Mouse (Mus musculus) hindbrain, embryonic 11.5 days (tissue): ENCODE measurements around the gene Ivns1abp. TPM values are rescaled to one million over a fixed set of nuclear protein-coding genes. Genes with fewer than 3 reads are reported as not detected.

Experiments used
- ATAC-seq: fragments of 200-750 bp; cut with Nextera tagmentation; 2 replicates; pipeline ENCODE4 v1.8.0; 2017; ENCODE audit warnings: mild to moderate bottlenecking, moderate TSS enrichment, moderate library complexity; ENCODE audit not compliant: low FRiP score
- DNase-seq: peaks from one replicate; pipeline ENCODE4 v3.0.0-alpha.2; 2015; ENCODE audit warnings: low spot score
- H3K27ac ChIP-seq: fragments of 300-500 bp; sonication (generic); 2 replicates; pipeline ENCODE4 v1.5.1; 2014; ENCODE audit warnings: mild to moderate bottlenecking, low read depth, low read length
- H3K27me3 ChIP-seq: fragments of 300-500 bp; sonication (generic); 2 replicates; pipeline ENCODE4 v1.6.1; 2014; ENCODE audit warnings: mild to moderate bottlenecking, low read length, moderate library complexity, mixed read lengths; ENCODE audit not compliant: control insufficient read depth, insufficient read depth
- H3K36me3 ChIP-seq: fragments of 300-500 bp; sonication (generic); 2 replicates; pipeline ENCODE4 v1.6.1; 2014; ENCODE audit warnings: mild to moderate bottlenecking, low read length, moderate library complexity, mixed read lengths; ENCODE audit not compliant: control insufficient read depth, insufficient read depth
- H3K4me1 ChIP-seq: fragments of 300-500 bp; sonication (generic); replicated peaks from 2 replicates; pipeline ENCODE4 v1.6.1; 2014; ENCODE audit warnings: low read length, mixed read lengths; ENCODE audit not compliant: control insufficient read depth, insufficient read depth
- H3K4me2 ChIP-seq: fragments of 300-500 bp; sonication (generic); replicated peaks from 2 replicates; pipeline ENCODE4 v1.6.1; 2014; ENCODE audit warnings: mild to moderate bottlenecking, low read depth, low read length
- H3K4me3 ChIP-seq: fragments of 300-500 bp; sonication (generic); 2 replicates; pipeline ENCODE4 v1.5.1; 2014; ENCODE audit warnings: low read depth, low read length
- H3K9ac ChIP-seq: fragments of 300-500 bp; sonication (generic); 2 replicates; pipeline ENCODE4 v1.6.1; 2014; ENCODE audit warnings: low read depth, low read length
- H3K9me3 ChIP-seq: fragments of 300-500 bp; sonication (generic); 2 replicates; pipeline ENCODE4 v1.6.1; 2016; ENCODE audit warnings: low read length; ENCODE audit not compliant: control insufficient read depth
- WGBS: fragments of 180-500 bp; shearing (Covaris S2); extraction: QIAGEN DNeasy Blood & Tissue Kit; methylation state at CpG from one replicate; pipeline ENCODE4 v1.1.7; 2014; 5-methylcytosine and 5-hydroxymethylcytosine counted together
- polyA plus RNA-seq: library from polyadenylated mRNA; unstranded; fragments of >200 nt; fragmentation: Nextera tagmentation; extraction: Ambion mirVana; gene quantifications from 2 replicates; pipeline ENCODE4 v1.2.1, GENCODE M21; 2014

Ivns1abp gene
- polyA plus RNA-seq, 1 experiment from 2014 or later: 340 TPM

DNA sequence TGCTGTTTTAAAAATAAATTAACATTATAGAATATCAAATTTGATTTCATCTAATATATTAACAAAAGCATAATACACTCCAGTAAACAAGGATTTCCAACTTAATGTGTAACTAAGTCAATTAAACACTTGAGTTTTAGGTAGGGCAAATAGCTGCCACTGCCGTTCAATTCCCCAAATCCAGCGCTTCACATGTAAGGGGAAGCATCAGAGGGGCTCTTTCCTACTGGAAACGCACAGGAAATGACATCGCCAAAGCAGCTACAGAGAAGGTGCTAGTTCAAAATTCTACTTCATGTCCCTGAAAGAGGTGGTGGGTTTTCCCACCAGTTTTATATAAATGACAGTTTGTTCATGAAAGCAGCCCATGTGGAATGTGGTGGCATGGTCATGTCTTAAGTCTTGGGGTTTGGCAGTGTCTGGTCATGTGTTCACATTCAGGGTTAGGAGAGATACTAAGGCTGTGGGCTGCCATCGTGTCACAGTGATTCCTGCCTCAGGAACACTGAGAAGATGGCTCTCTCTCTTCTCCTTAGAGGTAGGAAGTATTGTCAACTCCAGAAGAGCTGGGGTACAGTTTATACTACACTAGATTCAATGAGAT is 23.5 kb downstream of the Ivns1abp start:
- no peaks in the 10 kb centered on the region for H3K9me3 ChIP-seq
- WGBS: 92% methylated on average over 5 of the region's 5 CpGs
- H3K4me3 ChIP-seq: no peak overlapping the region
- H3K9ac ChIP-seq: no peak overlapping the region
- ATAC-seq (no peak), DNase-seq (no peak)
- no peaks in the 10 kb centered on the region for H3K27me3 ChIP-seq
- peaks cover 9% of the 10 kb centered on the region; the same call in 1 of the 2 replicates for H3K36me3 ChIP-seq
- no peaks in the 10 kb centered on the region for H3K4me1 ChIP-seq
- no peak overlapping the region for H3K4me2 ChIP-seq
- H3K27ac ChIP-seq: no peak overlapping the region

DNA sequence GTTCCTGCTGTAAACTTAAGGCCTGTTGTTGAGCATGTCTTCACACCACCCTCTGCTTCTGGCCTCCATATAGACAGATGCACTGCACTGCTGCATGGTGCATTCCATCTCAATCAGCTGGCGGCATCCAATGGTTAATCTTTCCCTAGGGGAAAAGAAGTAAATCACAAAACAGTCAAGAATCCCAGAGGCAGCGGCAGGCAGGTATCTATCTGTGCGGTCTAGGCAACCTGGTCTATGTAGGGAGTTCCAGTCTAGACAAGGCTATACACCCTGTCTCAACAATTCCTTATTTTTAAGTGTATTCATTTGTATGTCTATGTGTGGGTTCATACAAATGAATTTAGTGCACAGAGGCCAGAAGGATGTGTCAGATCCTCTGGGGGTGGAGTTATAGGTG is 24.2 kb downstream of the Ivns1abp start:
- H3K27ac ChIP-seq: no peak overlapping the region
- H3K36me3 ChIP-seq: peaks cover 5% of the 10 kb centered on the region; the same call in 1 of the 2 replicates
- H3K4me1 ChIP-seq: no peaks in the 10 kb centered on the region
- no peaks in the 10 kb centered on the region for H3K27me3 ChIP-seq
- H3K9me3 ChIP-seq: no peaks in the 10 kb centered on the region
- no peak overlapping the region for H3K4me3 ChIP-seq
- DNase-seq (no peak), ATAC-seq (no peak)
- H3K9ac ChIP-seq: no peak overlapping the region
- WGBS: 93% methylated on average over 3 of the region's 3 CpGs
- H3K4me2 ChIP-seq: no peak overlapping the region

GRCm38 (mm10) chr1:151370573-151370972 is 26.3 kb downstream of the Ivns1abp start:
- no peak overlapping the region for H3K9ac ChIP-seq
- no peaks in the 10 kb centered on the region for H3K9me3 ChIP-seq
- DNase-seq: no peak
- 0 out of 2 replicates have a peak, but pooled peaks cover 5% of the 10 kb centered on the region for H3K36me3 ChIP-seq
- 85% methylated on average over 3 of the region's 3 CpGs for WGBS
- no peak overlapping the region for H3K27ac ChIP-seq
- no peak overlapping the region for H3K4me2 ChIP-seq
- H3K27me3 ChIP-seq: no peaks in the 10 kb centered on the region
- ATAC-seq: no peak
- H3K4me1 ChIP-seq: no peaks in the 10 kb centered on the region
- H3K4me3 ChIP-seq: no peak overlapping the region

DNA sequence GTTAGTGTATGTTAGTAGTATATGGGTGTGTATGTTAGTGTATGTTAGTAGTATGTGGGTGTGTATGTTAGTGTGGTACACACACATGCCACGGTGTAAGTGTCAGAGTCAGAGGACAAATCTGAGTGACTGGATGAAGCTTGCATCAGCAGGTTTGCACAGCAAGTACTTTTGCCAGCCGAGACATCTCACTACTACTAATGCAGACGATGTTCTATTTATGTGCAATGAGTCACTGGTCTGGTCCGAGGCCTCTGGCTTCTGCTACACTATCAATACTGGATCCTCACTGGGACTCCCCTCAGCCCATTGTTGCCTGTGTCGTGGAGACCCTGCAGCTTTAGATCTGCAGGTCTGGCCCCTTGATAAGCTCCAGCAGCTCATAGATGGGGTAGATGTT is 27.3 kb downstream of the Ivns1abp start:
- Histone ChIP-seq H3K36me3 (0 out of 2 replicates have a peak, but pooled peaks cover 3% of the 10 kb centered on the region), H3K27me3 (no peaks in the 10 kb centered on the region), H3K4me3 (no peak overlapping the region), H3K9me3 (no peaks in the 10 kb centered on the region), H3K9ac (no peak overlapping the region), H3K27ac (no peak overlapping the region), H3K4me1 (no peaks in the 10 kb centered on the region), H3K4me2 (no peak overlapping the region)
- ATAC-seq: no peak
- no peak for DNase-seq
- WGBS: 92% methylated on average over 5 of the region's 5 CpGs

DNA sequence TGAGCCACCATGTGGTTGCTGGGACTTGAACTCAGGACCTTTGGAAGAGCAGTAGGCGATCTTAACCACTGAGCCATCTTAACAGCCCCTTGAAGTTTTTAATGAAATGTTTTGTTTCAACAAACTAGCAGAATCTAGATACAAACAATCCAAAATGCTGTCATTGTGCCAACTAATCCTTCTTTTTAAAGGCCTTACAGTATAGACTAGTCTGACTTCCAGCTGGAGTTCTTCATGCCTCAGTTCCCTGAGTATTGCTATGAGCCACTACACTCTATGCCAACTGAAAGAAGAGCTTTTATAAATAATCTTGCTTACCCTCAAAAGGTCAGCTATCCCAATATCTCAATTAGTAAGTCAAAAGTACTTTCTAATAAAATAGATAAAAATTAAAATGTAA is 28.5 kb downstream of the Ivns1abp start:
- no peak overlapping the region for H3K4me2 ChIP-seq
- 0 out of 2 replicates have a peak, but pooled peaks cover 3% of the 10 kb centered on the region for H3K36me3 ChIP-seq
- 85% methylated on average over 1 of the region's 1 CpGs for WGBS
- H3K27ac ChIP-seq: no peak overlapping the region
- H3K27me3 ChIP-seq: no peaks in the 10 kb centered on the region
- DNase-seq (no peak), ATAC-seq (no peak)
- no peaks in the 10 kb centered on the region for H3K4me1 ChIP-seq
- H3K9me3 ChIP-seq: no peaks in the 10 kb centered on the region
- no peak overlapping the region for H3K4me3 ChIP-seq
- H3K9ac ChIP-seq: no peak overlapping the region

- Histone ChIP-seq H3K4me3 (no peak overlapping the region), H3K27ac (no peak overlapping the region), H3K4me2 (no peak overlapping the region), H3K4me1 (no peaks in the 10 kb centered on the region), H3K9me3 (no peaks in the 10 kb centered on the region), H3K27me3 (no peaks in the 10 kb centered on the region), H3K36me3 (no peaks in the 10 kb centered on the region), H3K9ac (no peak overlapping the region)
- WGBS: 89% methylated on average over 3 of the region's 3 CpGs
- ATAC-seq: no peak
- no peak for DNase-seq
Measured at GRCm38 (mm10) chr1:151377353-151377752, 33.1 kb downstream of the Ivns1abp start.

GRCm38 (mm10) chr1:151390029-151390428 is 45.8 kb downstream of the Ivns1abp start:
- no peak overlapping the region for H3K27ac ChIP-seq
- H3K4me1 ChIP-seq: no peaks in the 10 kb centered on the region
- WGBS: 95% methylated on average over 1 of the region's 1 CpGs
- 0 out of 2 replicates have a peak, but pooled peaks cover 2% of the 10 kb centered on the region for H3K36me3 ChIP-seq
- DNase-seq (peak; percentile 32), ATAC-seq (no peak)
- no peak overlapping the region for H3K9ac ChIP-seq
- H3K4me2 ChIP-seq: no peak overlapping the region
- H3K9me3 ChIP-seq: no peaks in the 10 kb centered on the region
- no peaks in the 10 kb centered on the region for H3K27me3 ChIP-seq
- H3K4me3 ChIP-seq: no peak overlapping the region

GRCm38 (mm10) chr1:151409827-151410226 is 65.5 kb downstream of the Ivns1abp start:
- DNase-seq: no peak
- H3K9me3 ChIP-seq: no peaks in the 10 kb centered on the region
- 88% methylated on average over 3 of the region's 3 CpGs for WGBS
- no peak overlapping the region for H3K9ac ChIP-seq
- H3K4me2 ChIP-seq: no peak overlapping the region
- no peak for ATAC-seq
- no peaks in the 10 kb centered on the region for H3K4me1 ChIP-seq
- H3K27me3 ChIP-seq: no peaks in the 10 kb centered on the region
- H3K36me3 ChIP-seq: no peaks in the 10 kb centered on the region
- no peak overlapping the region for H3K4me3 ChIP-seq
- H3K27ac ChIP-seq: no peak overlapping the region
